Mouse (Mus musculus) thymus, adult 2 months (tissue): ENCODE data around the gene Gm20503.

Experiments used
- CTCF ChIP-seq: fragments of 200-500 bp; IDR thresholded peaks from 2 replicates; pipeline ENCODE4 v1.5.1; 2012; ENCODE audit warnings: mild to moderate bottlenecking, control low read depth, low read length, moderate library complexity, borderline replicate concordance; ENCODE audit not compliant: control insufficient read depth, poor library complexity, insufficient read depth; ENCODE audit errors: extremely low read depth
- POLR2A ChIP-seq: fragments of 200-500 bp; IDR thresholded peaks from 2 replicates; pipeline ENCODE4 v1.6.1; 2012; ENCODE audit warnings: mild to moderate bottlenecking, low read length, control low read depth, moderate library complexity; ENCODE audit not compliant: control insufficient read depth, poor library complexity, insufficient read depth; ENCODE audit errors: extremely low read depth

- no peak for TF ChIP-seq CTCF
- no peak for TF ChIP-seq POLR2A
Observed at GRCm38 (mm10) chr4:59069276-59069675, 66.3 kb downstream of the Gm20503 start.
